Mouse (Mus musculus) lung, postnatal 0 days (tissue): ENCODE results near the gene Kat2a. TPM values are rescaled to one million over a fixed set of nuclear protein-coding genes. Genes with fewer than 3 reads are reported as not detected.
A peak's percentile ranks its signal among the peaks of the same experiment; 100 is the strongest.

ENCODE experiments used
- ATAC-seq: fragments of 200-750 bp; cut with Nextera tagmentation; 2 replicates; pipeline ENCODE4 v1.8.0; 2017; ENCODE audit warnings: moderate library complexity
- DNase-seq: peaks from one replicate; pipeline ENCODE4 v3.0.0-alpha.2; 2016; ENCODE audit warnings: low spot score
- H3K27ac ChIP-seq: fragments of 300-500 bp; sonication (generic); 2 replicates; pipeline ENCODE4 v1.5.1; 2014; ENCODE audit warnings: antibody characterized with exemption, mild to moderate bottlenecking, low read length, mixed read lengths
- H3K27me3 ChIP-seq: fragments of 300-500 bp; sonication (generic); replicated peaks from 2 replicates; pipeline ENCODE4 v1.6.1; 2014; ENCODE audit warnings: low read length, mixed read lengths; ENCODE audit not compliant: insufficient read depth
- H3K36me3 ChIP-seq: fragments of 300-500 bp; sonication (generic); 2 replicates; pipeline ENCODE4 v1.6.1; 2014; ENCODE audit warnings: low read length, mixed read lengths; ENCODE audit not compliant: insufficient read depth
- H3K4me1 ChIP-seq: fragments of 300-500 bp; sonication (generic); 2 replicates; pipeline ENCODE4 v1.6.1; 2014; ENCODE audit warnings: antibody characterized with exemption, low read depth, low read length, mixed read lengths; ENCODE audit not compliant: insufficient read depth
- H3K4me2 ChIP-seq: fragments of 300-500 bp; sonication (generic); replicated peaks from 2 replicates; pipeline ENCODE4 v1.6.1; 2014; ENCODE audit warnings: low read depth, mild to moderate bottlenecking, low read length, moderate library complexity, mixed read lengths
- H3K4me3 ChIP-seq: fragments of 300-500 bp; sonication (generic); 2 replicates; pipeline ENCODE4 v1.5.1; 2014; ENCODE audit warnings: low read depth, low read length
- H3K9ac ChIP-seq: fragments of 300-500 bp; sonication (generic); replicated peaks from 2 replicates; pipeline ENCODE4 v1.6.1; 2014; ENCODE audit warnings: low read depth, mild to moderate bottlenecking
- H3K9me3 ChIP-seq: fragments of 300-500 bp; sonication (generic); 2 replicates; pipeline ENCODE4 v1.6.1; 2016; ENCODE audit warnings: low read length, mixed read lengths
- CTCF ChIP-seq: IDR thresholded peaks from 2 replicates; pipeline ENCODE4 v1.5.1; 2016; ENCODE audit warnings: antibody characterized with exemption, mild to moderate bottlenecking
- EP300 ChIP-seq: IDR thresholded peaks from 2 replicates; pipeline ENCODE4 v1.6.1; 2016; ENCODE audit warnings: antibody characterized with exemption, mild to moderate bottlenecking, control low read depth
- WGBS: fragments of 180-500 bp; shearing (Covaris S2); extraction: QIAGEN DNeasy Blood & Tissue Kit; methylation state at CpG from one replicate; pipeline ENCODE4 v1.1.7; 2014; 5-methylcytosine and 5-hydroxymethylcytosine counted together
- polyA plus RNA-seq: library from polyadenylated mRNA; unstranded; fragments of >200 nt; fragmentation: Nextera tagmentation; extraction: Ambion mirVana; gene quantifications from 2 replicates; pipeline ENCODE4 v1.2.1, GENCODE M21; 2015

The Kat2a gene
- polyA plus RNA-seq, 1 experiment from 2014 or later = 14.2 TPM

GRCm38 (mm10) chr11:100714948-100715347, 2.7 kb upstream of the Kat2a start:
- no peak overlapping the region for H3K27ac ChIP-seq
- ATAC-seq (no peak), DNase-seq (no peak)
- H3K36me3 ChIP-seq = peaks cover 40% of the 10 kb centered on the region
- H3K4me3 ChIP-seq = no peak overlapping the region
- WGBS = 89% methylated on average over 6 of the region's 6 CpGs
- H3K4me1 ChIP-seq = peaks cover 22% of the 10 kb centered on the region; the same call in 1 of the 2 replicates
- TF ChIP-seq CTCF = no peak
- no peak overlapping the region for H3K4me2 ChIP-seq
- H3K27me3 ChIP-seq = no peaks in the 10 kb centered on the region
- H3K9ac ChIP-seq = no peak overlapping the region
- no peaks in the 10 kb centered on the region for H3K9me3 ChIP-seq

- Histone ChIP-seq H3K27me3 (no peaks in the 10 kb centered on the region), H3K9me3 (no peaks in the 10 kb centered on the region), H3K36me3 (peaks cover 40% of the 10 kb centered on the region), H3K4me1 (peaks cover 18% of the 10 kb centered on the region; the same call in 1 of the 2 replicates), H3K4me2 (peak overlapping the region; percentile 62), H3K9ac (no peak overlapping the region), H3K27ac (peak overlapping the region; percentile 62; the same call in 1 of the 2 replicates), H3K4me3 (no peak overlapping the region)
- DNase-seq (peak; percentile 87), ATAC-seq (peak; percentile 59)
- TF ChIP-seq EP300 = no peak
- peak; percentile 93 for TF ChIP-seq CTCF
- 48% methylated on average over 6 of the region's 6 CpGs for WGBS
These were observed 2.3 kb upstream of the Kat2a start for GRCm38 (mm10) chr11:100714534-100714915.

GRCm38 (mm10) chr11:100713735-100714533, 1.7 kb upstream of the Kat2a start, which contains the start of gene Hspb9:
Hspb9 (plus strand) TSS chr11:100713850.
- 6% methylated on average over 38 of the region's 38 CpGs for WGBS
- ATAC-seq = peak; percentile 47
- Histone ChIP-seq H3K27me3 (no peaks in the 10 kb centered on the region), H3K9me3 (no peaks in the 10 kb centered on the region), H3K27ac (peak within 1 kb of the TSS; percentile 62), H3K4me2 (peak within 1 kb of the TSS; percentile 62), H3K36me3 (peaks cover 38% of the 10 kb centered on the region), H3K4me3 (peak within 1 kb of the TSS; percentile 20), H3K4me1 (peaks cover 16% of the 10 kb centered on the region; the same call in 1 of the 2 replicates), H3K9ac (no peak within 1 kb of the TSS)
- DNase-seq = peak; percentile 64
- no peak for TF ChIP-seq CTCF
- TF ChIP-seq EP300 = no peak

- Histone ChIP-seq H3K9me3 (no peaks in the 10 kb centered on the region), H3K9ac (no peak overlapping the region), H3K4me3 (no peak overlapping the region; the same call in 1 of the 2 replicates), H3K27ac (peak overlapping the region; percentile 62; the same call in 1 of the 2 replicates), H3K4me1 (peaks cover 16% of the 10 kb centered on the region; the same call in 1 of the 2 replicates), H3K27me3 (no peaks in the 10 kb centered on the region), H3K36me3 (peaks cover 32% of the 10 kb centered on the region), H3K4me2 (peak overlapping the region; percentile 62)
- no peak for TF ChIP-seq EP300
- TF ChIP-seq CTCF = no peak
- WGBS = 64% methylated on average over 4 of the region's 4 CpGs
- no peak for DNase-seq
- no peak for ATAC-seq
These were observed 909 bp upstream of the Kat2a start for GRCm38 (mm10) chr11:100713174-100713573.

- Histone ChIP-seq H3K36me3 (peaks cover 20% of the 10 kb centered on the region), H3K27ac (no peak overlapping the region), H3K4me1 (peaks cover 16% of the 10 kb centered on the region; the same call in 1 of the 2 replicates), H3K9ac (no peak overlapping the region), H3K4me3 (no peak overlapping the region), H3K9me3 (no peaks in the 10 kb centered on the region), H3K27me3 (no peaks in the 10 kb centered on the region), H3K4me2 (no peak overlapping the region)
- ATAC-seq = no peak
- no peak for DNase-seq
- TF ChIP-seq CTCF (no peak), EP300 (no peak)
- WGBS = 63% methylated on average over 4 of the region's 4 CpGs
These were observed 1.3 kb downstream of the Kat2a start for GRCm38 (mm10) chr11:100710977-100711376.

- DNase-seq = no peak
These were observed 1.7 kb downstream of the Kat2a start for GRCm38 (mm10) chr11:100710528-100710927.

More at GRCm38 (mm10) chr11:100710528-100710927, 1.7 kb downstream of the Kat2a start:
- H3K4me1 ChIP-seq = peaks cover 16% of the 10 kb centered on the region; the same call in 1 of the 2 replicates
- no peaks in the 10 kb centered on the region for H3K27me3 ChIP-seq
- H3K27ac ChIP-seq = no peak overlapping the region
- peaks cover 20% of the 10 kb centered on the region for H3K36me3 ChIP-seq
- H3K4me3 ChIP-seq = no peak overlapping the region
- 85% methylated on average over 15 of the region's 15 CpGs for WGBS
- no peak overlapping the region for H3K4me2 ChIP-seq
- no peaks in the 10 kb centered on the region for H3K9me3 ChIP-seq
- H3K9ac ChIP-seq = no peak overlapping the region
- TF ChIP-seq CTCF (no peak), EP300 (no peak)
- no peak for ATAC-seq
